Mouse (Mus musculus) stomach, embryonic 14.5 days (tissue): ENCODE measurements around the gene 1700088E04Rik. TPM values are rescaled to one million over a fixed set of nuclear protein-coding genes. Genes with fewer than 3 reads are reported as not detected.
A peak's percentile ranks its signal among the peaks of the same experiment; 100 is the strongest.

Source experiments
- ATAC-seq: fragments of 200-750 bp; cut with Nextera tagmentation; 2 replicates; pipeline ENCODE4 v1.8.0; 2017; ENCODE audit warnings: low read depth, moderate TSS enrichment; ENCODE audit not compliant: insufficient number of reproducible peaks, insufficient read depth, low FRiP score
- H3K27ac ChIP-seq: fragments of 300-500 bp; sonication (generic); 2 replicates; pipeline ENCODE4 v1.5.1; 2014; ENCODE audit warnings: mild to moderate bottlenecking, low read length, moderate library complexity, mixed read lengths
- H3K27me3 ChIP-seq: fragments of 300-500 bp; sonication (generic); 2 replicates; pipeline ENCODE4 v1.6.1; 2014; ENCODE audit warnings: low read length, control low read depth, mixed read lengths; ENCODE audit not compliant: control insufficient read depth, insufficient read depth
- H3K36me3 ChIP-seq: fragments of 300-500 bp; sonication (generic); 2 replicates; pipeline ENCODE4 v1.6.1; 2014; ENCODE audit warnings: mild to moderate bottlenecking, control low read depth, low read length, moderate library complexity, mixed read lengths; ENCODE audit not compliant: control insufficient read depth, insufficient read depth
- H3K4me1 ChIP-seq: fragments of 300-500 bp; sonication (generic); 2 replicates; pipeline ENCODE4 v1.6.1; 2014; ENCODE audit warnings: low read length, control low read depth, mixed read lengths; ENCODE audit not compliant: control insufficient read depth, insufficient read depth
- H3K4me2 ChIP-seq: fragments of 300-500 bp; sonication (generic); replicated peaks from 2 replicates; pipeline ENCODE4 v1.6.1; 2014; ENCODE audit warnings: low read depth, low read length, control low read depth
- H3K4me3 ChIP-seq: fragments of 300-500 bp; sonication (generic); 2 replicates; pipeline ENCODE4 v1.5.1; 2014; ENCODE audit warnings: low read depth, low read length, control low read depth
- H3K9ac ChIP-seq: fragments of 300-500 bp; sonication (generic); replicated peaks from 2 replicates; pipeline ENCODE4 v1.6.1; 2014; ENCODE audit warnings: low read depth, mild to moderate bottlenecking, control low read depth, low read length, moderate library complexity, mixed read lengths
- H3K9me3 ChIP-seq: fragments of 300-500 bp; sonication (generic); 2 replicates; pipeline ENCODE4 v1.6.1; 2016; ENCODE audit warnings: low read depth, low read length, control low read depth; ENCODE audit not compliant: control insufficient read depth
- WGBS: fragments of 180-500 bp; shearing (Covaris S2); extraction: QIAGEN DNeasy Blood & Tissue Kit; methylation state at CpG from one replicate; pipeline ENCODE4 v1.1.7; 2014; 5-methylcytosine and 5-hydroxymethylcytosine counted together
- polyA plus RNA-seq: library from polyadenylated mRNA; unstranded; fragments of >200 nt; fragmentation: Nextera tagmentation; extraction: Ambion mirVana; gene quantifications from 2 replicates; pipeline ENCODE4 v1.2.1, GENCODE M21; 2014

The 1700088E04Rik gene
- polyA plus RNA-seq, 1 experiment from 2014 or later = 8.7 TPM

DNA sequence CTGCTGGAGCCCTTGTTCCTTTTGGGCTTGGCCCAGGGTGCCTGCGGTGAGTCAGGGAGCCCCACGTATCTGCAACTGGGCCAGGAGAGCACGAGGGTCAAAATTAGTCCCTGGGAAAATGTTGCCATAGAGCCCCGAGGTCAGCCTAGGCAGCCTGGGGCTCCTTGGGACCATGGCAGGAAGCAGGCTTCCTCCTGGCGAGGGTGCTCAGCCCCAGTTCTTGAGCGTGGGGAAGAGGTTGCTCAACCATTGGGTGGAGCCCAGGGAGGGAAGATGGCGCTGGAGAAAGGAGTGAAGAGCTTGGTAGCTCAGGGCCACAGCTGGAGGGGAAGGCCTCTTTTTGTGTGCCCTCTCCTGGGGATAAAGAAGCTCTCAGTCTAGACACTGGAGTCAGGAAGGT is 21.2 kb upstream of the 1700088E04Rik start:
- no peaks in the 10 kb centered on the region for H3K36me3 ChIP-seq
- no peak overlapping the region for H3K9ac ChIP-seq
- no peak overlapping the region for H3K27ac ChIP-seq
- no peaks in the 10 kb centered on the region for H3K4me1 ChIP-seq
- no peaks in the 10 kb centered on the region for H3K9me3 ChIP-seq
- WGBS = 72% methylated on average over 7 of the region's 7 CpGs
- H3K4me2 ChIP-seq = no peak overlapping the region
- H3K27me3 ChIP-seq = peaks cover 32% of the 10 kb centered on the region
- H3K4me3 ChIP-seq = no peak overlapping the region; the same call in 1 of the 2 replicates
- ATAC-seq = no peak

DNA sequence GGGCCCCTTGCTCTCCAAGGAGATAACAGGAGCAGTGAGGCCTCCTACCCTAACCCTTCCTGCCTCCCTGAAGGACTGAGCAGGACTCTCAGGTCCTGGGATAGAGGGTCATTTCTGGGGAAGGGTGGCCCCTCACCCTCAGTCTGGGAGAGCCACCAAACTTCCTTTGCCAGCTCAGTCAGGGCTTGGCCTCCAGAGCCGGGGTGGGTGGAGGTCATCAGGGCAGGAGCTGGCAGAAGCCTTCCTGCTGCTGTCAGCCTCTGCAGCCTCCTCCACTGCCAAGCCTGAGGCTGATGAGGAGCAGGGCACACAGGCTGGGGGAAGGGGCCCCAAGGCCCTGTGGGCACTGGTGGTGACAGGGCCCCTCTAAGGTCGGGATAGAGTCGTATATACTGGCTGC is 14.5 kb upstream of the 1700088E04Rik start:
- H3K4me1 ChIP-seq = no peaks in the 10 kb centered on the region
- no peak overlapping the region for H3K4me3 ChIP-seq
- no peaks in the 10 kb centered on the region; the same call in 1 of the 2 replicates for H3K27me3 ChIP-seq
- no peaks in the 10 kb centered on the region for H3K9me3 ChIP-seq
- WGBS = 34% methylated on average over 3 of the region's 3 CpGs
- no peak overlapping the region for H3K4me2 ChIP-seq
- peaks cover 15% of the 10 kb centered on the region for H3K36me3 ChIP-seq
- no peak for ATAC-seq
- no peak overlapping the region for H3K27ac ChIP-seq
- no peak overlapping the region for H3K9ac ChIP-seq

DNA sequence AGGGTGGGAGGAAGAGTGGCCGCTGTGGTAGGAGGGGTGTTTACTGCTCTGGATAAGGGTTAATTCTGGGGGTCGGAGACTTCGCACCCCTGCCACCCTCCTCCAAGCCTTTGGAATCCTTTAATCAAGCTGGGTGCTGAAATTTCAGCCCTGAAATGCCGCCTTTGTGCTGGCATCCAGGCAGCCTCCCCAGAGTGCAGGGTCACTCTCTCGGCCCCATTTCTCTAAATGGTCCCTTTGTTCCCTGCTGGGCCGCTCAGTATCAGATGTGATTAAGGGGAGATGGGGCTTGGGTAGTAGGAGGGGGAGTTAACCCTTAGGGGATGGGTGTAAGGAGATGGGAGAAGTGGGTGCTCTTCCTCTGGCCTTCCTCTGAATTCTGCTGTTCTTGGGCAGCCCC is 11.7 kb upstream of the 1700088E04Rik start:
- H3K27ac ChIP-seq = no peak overlapping the region
- peaks cover 22% of the 10 kb centered on the region for H3K36me3 ChIP-seq
- 51% methylated on average over 6 of the region's 6 CpGs for WGBS

DNA sequence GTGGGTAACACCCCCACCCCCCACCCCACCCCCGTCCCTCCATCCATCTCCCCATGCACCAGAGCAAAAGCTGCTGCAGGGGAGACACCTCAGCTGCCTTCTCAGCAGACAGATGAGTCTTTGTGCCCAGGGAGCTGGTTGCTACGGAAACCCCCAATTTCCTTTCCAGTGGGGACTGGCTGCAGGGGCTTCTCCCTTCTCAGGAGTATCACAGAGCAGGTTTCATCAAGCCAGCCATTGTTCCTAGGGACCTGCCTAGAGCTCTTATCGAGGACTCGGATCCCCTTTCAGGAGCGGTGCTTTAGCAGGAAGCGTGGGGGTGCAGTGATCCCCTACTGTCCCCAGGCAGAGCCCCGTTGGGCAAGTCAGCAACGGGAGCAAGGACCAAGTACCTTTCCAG is 10.8 kb upstream of the 1700088E04Rik start:
- no peaks in the 10 kb centered on the region for H3K4me1 ChIP-seq
- H3K9ac ChIP-seq = no peak overlapping the region
- H3K9me3 ChIP-seq = no peaks in the 10 kb centered on the region
- peak overlapping the region; percentile 59; the same call in 1 of the 2 replicates for H3K27ac ChIP-seq
- no peak overlapping the region for H3K4me3 ChIP-seq
- ATAC-seq = no peak
- H3K36me3 ChIP-seq = peaks cover 30% of the 10 kb centered on the region
- WGBS = 81% methylated on average over 8 of the region's 8 CpGs
- H3K4me2 ChIP-seq = no peak overlapping the region
- no peaks in the 10 kb centered on the region for H3K27me3 ChIP-seq

More for the DNA sequence above, 11.7 kb upstream of the 1700088E04Rik start:
- H3K9me3 ChIP-seq = no peaks in the 10 kb centered on the region
- H3K4me2 ChIP-seq = no peak overlapping the region
- H3K9ac ChIP-seq = no peak overlapping the region
- H3K4me1 ChIP-seq = no peaks in the 10 kb centered on the region
- H3K27me3 ChIP-seq = no peaks in the 10 kb centered on the region
- H3K4me3 ChIP-seq = no peak overlapping the region
- ATAC-seq = no peak

DNA sequence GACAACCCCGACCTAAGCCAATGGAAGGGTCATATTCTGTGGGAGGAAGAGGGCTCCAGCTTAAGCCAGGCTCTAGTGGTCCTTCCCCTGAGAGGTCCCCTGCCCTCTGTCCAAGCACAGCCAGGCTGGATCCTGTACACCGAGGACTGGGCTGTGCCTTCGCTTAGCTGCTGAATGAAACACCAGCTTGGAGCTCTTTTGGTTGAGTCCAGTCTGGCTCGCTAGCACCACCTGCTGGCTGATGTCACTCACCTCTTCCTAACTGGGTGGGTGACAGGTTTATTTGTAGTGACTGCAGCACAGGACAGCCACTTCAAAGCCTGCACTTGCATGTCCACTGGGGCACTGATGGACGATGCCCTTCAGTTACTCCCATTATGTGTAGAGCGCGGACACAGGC is 7.5 kb upstream of the 1700088E04Rik start:
- H3K27ac ChIP-seq = no peak overlapping the region
- no peaks in the 10 kb centered on the region for H3K4me1 ChIP-seq
- H3K9ac ChIP-seq = no peak overlapping the region
- WGBS = 51% methylated on average over 7 of the region's 7 CpGs
- H3K36me3 ChIP-seq = peaks cover 56% of the 10 kb centered on the region
- H3K27me3 ChIP-seq = no peaks in the 10 kb centered on the region
- peak; percentile 42; the same call in 1 of the 2 replicates for ATAC-seq
- H3K4me2 ChIP-seq = no peak overlapping the region
- no peaks in the 10 kb centered on the region for H3K9me3 ChIP-seq
- no peak overlapping the region for H3K4me3 ChIP-seq

DNA sequence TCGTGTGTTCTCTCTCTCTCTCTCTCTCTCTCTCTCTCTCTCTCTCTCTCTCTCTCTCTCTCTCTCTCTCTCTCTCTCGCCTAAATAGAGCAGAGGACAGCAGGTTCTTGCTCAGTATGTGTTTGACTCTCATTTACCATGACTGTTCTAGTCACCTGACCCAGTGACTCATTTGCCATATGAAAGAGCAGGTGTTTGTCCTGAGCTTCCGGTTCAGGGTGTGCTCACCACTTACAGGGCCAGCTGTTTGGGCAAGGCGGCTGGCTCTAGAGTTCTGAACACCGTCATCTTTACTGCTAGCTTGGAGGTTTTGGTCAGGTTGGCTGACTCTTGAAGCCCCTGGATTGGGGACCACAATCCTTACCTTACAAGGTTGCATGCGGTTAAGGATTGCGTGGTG is 4.5 kb upstream of the 1700088E04Rik start:
- Histone ChIP-seq H3K4me3 (no peak overlapping the region), H3K27me3 (no peaks in the 10 kb centered on the region), H3K4me1 (peaks cover 9% of the 10 kb centered on the region; the same call in 1 of the 2 replicates), H3K9ac (no peak overlapping the region), H3K9me3 (no peaks in the 10 kb centered on the region), H3K4me2 (no peak overlapping the region), H3K36me3 (peaks cover 41% of the 10 kb centered on the region), H3K27ac (no peak overlapping the region)
- WGBS = 86% methylated on average over 7 of the region's 7 CpGs
- ATAC-seq = no peak

DNA sequence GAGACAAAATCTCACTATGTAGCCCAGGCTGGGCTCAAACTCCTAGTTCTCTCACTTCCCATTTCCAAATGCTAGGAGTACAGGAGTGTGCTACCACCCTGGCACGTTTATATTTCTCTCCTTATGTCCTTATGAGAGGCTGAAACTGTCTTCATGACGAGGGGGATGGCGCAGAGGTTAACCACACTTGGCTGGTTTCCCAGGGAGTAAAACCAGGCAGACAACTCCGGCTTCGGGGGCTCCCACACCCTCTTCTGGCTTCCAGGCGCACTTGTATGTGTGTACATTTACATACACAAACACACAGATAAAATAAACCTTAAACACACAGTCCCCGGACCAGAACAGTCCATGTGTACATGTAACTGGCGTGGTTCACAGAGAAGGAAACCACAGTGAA is 3.0 kb upstream of the 1700088E04Rik start:
- Histone ChIP-seq H3K9ac (no peak overlapping the region), H3K27me3 (no peaks in the 10 kb centered on the region), H3K4me2 (no peak overlapping the region), H3K4me3 (no peak overlapping the region), H3K36me3 (peaks cover 38% of the 10 kb centered on the region), H3K9me3 (no peaks in the 10 kb centered on the region), H3K4me1 (peaks cover 10% of the 10 kb centered on the region; the same call in 1 of the 2 replicates), H3K27ac (no peak overlapping the region)
- WGBS = 61% methylated on average over 8 of the region's 8 CpGs
- no peak for ATAC-seq

DNA sequence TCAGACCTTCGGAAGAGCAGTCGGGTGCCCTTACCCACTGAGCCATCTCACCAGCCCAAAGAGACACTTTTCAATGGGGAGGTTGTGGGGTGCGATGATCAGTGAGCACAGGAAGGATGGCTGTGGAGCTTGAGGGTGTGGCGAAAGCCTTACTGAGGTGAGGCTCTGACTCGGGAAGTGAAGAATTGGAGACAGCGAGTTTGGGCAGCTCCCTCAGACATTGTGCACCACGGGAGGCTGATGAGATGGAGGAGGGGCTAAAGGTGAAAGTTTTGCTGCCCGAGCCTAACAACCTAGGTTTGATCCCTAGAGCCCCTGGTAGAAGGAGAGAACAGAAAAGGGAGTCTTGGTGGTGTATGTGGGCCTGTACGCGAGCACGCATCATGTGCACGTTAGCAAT is 2.3 kb upstream of the 1700088E04Rik start:
- Histone ChIP-seq H3K4me2 (no peak overlapping the region), H3K4me1 (peaks cover 10% of the 10 kb centered on the region; the same call in 1 of the 2 replicates), H3K27me3 (no peaks in the 10 kb centered on the region), H3K4me3 (no peak overlapping the region), H3K36me3 (peaks cover 37% of the 10 kb centered on the region), H3K9ac (no peak overlapping the region), H3K27ac (no peak overlapping the region), H3K9me3 (no peaks in the 10 kb centered on the region)
- ATAC-seq = no peak
- WGBS = 82% methylated on average over 12 of the region's 12 CpGs

DNA sequence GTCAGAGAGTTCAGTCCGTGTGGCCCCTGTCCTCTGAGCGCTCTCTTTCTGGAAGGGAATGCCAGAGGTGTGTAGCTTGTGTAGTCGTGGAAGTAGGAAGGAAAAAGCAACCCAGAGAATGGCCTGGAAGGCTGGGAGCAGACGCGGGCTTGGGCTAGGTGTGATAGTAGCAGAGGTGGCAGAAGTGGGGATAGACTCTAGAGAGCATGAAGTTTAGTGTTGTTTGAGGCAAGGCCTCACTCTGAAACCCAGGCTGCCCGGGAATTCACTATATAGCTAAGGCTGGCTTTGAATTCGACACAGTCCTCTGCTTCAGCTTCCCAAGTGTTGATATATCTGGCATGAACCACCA is 489 bp upstream of the 1700088E04Rik start:
- WGBS = under 1% methylated on average over 7 of the region's 7 CpGs
- peaks cover 10% of the 10 kb centered on the region; the same call in 1 of the 2 replicates for H3K4me1 ChIP-seq
- no peak overlapping the region for H3K27ac ChIP-seq
- peak overlapping the region; percentile 81 for H3K9ac ChIP-seq
- H3K4me2 ChIP-seq = peak overlapping the region; percentile 97
- H3K9me3 ChIP-seq = no peaks in the 10 kb centered on the region
- H3K27me3 ChIP-seq = no peaks in the 10 kb centered on the region
- H3K4me3 ChIP-seq = peak overlapping the region; percentile 96
- no peak for ATAC-seq
- H3K36me3 ChIP-seq = peaks cover 23% of the 10 kb centered on the region
